Mouse (Mus musculus) fat pad, adult 2 months (tissue): ENCODE measurements around the gene Krtap4-1.
"Not testable (repeated sequence)": the region's sequence is repeated elsewhere in the genome, so short reads cannot be mapped to it uniquely, and the experiment has no call there.

Source experiments
- DNase-seq: peaks from one replicate; pipeline ENCODE4 v3.0.0-alpha.2; 2011; ENCODE audit warnings: low read depth, low spot score; ENCODE audit errors: extremely low read depth

Gene Krtap4-1

DNA sequence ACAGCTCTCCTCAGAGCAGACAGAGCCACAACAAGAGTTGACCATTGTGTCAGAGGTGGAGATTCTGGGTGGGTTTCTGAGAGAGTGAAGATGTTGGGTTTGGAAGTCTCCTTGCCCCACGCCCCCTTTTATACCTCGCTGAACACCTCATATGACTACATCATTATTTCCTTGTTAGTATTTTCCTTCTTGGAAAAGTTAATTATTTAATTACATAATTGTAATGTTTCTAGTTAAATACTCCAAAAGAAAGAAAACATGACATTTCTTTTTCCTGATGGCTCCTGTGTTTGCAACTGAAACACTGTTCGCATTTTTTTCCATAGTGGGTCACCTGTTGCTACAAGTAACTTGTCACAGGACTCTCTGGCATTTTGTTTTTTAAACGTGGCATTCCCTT is at the start of gene Krtap4-1:
TSS of gene Krtap4-1 (minus strand) at position 101 of the 400 bp plus-strand sequence.
- DNase-seq: no peak

DNA sequence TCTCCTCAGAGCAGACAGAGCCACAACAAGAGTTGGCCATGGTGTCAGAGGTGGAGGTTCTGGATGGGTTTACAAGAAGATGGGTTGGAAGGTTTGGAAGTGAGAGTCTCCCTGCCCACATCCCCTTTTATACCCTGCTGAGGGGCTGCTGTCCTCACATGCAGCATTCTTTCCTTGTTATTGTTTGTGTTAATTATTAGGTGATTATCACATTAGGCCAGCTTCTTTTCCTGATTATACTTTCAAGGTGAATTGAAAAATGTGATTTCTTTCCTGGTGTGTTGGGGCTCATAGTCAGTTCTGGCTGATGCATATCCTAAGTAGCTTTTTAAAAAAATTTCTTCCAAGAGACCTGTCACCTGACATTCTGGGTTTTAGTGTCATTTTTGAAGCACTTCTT is 37.8 kb upstream of the Krtap4-1 start, which contains the start of gene Krtap4-6:
TSS of gene Krtap4-6 (minus strand) at position 101 of the 400 bp plus-strand sequence.
- no peak for DNase-seq

DNA sequence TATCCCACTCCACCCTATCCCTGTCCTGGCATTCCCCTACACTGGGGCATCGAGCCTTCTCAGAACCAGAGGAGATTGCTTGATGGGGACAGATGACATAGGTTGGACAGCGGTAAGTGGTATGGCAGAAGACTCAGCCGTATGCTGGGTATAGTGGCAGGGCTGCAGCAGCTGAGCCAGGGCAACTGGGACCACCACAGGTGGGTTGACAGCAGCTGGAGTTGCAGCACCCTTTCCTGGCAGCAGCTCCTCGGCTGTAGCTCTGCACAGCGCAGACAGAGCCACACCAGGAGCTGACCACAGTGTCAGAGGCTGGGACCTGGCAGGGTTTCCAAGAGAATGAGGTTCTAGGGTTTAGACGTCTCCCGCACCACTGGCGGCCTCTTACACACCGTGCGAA is 34.8 kb upstream of the Krtap4-1 start:
- no peak for DNase-seq

DNA sequence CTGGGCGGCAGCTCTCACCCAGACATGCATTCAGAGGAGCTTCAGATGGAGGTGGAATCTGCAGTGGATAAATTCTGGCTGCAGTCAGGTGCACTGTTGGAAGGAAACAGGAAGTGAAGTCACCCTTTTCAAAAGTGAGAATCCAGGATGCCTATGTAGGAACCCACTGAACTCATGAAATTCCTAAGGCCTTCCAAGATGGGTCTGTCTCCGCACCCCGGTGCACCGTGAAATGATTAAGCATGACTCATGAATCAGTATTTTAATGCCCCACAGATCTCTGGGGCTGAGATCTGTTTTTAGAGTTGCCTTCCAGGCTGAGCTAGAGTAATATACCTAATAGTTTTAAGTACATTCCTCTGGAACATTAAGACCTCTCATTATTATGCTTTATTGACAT is 31.2 kb upstream of the Krtap4-1 start:
- DNase-seq: no peak

DNA sequence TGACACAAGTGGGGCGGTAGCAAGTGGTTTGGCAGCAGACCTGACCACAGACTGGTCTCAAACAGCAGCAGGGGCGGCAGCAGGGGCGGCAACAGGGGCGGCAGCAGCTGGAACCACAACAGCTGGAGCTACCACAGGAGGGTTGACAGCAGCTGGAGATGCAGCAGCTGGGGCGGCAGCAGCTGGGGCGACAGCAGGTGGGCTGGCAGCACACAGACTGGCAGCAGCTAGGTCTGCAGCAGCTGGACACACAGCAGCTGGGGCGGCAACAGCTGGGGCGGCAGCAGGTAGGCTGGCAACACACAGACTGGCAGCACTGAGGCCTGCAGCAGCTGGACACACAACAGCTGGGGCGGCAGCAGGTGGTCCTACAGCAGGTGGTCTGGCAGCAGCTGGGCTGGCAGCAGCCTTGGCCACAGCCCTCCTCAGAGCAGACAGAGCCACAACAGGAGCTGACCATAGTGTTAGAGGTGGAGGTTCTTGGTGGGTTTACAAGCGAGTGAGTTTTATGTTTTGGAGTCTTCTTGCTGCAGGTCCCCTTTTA is 30.5 kb upstream of the Krtap4-1 start, which contains the start of gene Gm11563:
TSS of gene Gm11563 (minus strand) at position 494 of the 544 bp plus-strand sequence.
- DNase-seq: not testable (repeated sequence)

DNA sequence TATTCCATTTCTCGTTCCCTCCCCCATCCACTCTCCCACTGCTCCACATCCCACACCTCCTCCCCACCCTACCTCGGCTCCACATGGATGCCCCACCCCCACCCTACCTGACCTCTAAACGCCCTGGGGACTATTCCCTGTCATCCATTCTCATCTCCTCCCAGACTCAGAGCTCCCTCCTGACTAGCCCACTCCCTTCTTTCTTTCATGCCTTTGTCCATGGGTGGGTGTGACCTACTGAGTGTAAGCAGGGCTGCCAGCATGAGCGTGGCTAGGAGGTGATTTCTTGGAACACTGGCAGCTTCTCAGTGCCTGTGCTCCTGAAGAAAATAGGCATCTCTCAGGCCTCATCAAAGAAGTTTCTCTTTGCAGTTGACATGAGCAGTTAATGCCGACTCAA is 29.0 kb upstream of the Krtap4-1 start:
- DNase-seq: no peak

DNA sequence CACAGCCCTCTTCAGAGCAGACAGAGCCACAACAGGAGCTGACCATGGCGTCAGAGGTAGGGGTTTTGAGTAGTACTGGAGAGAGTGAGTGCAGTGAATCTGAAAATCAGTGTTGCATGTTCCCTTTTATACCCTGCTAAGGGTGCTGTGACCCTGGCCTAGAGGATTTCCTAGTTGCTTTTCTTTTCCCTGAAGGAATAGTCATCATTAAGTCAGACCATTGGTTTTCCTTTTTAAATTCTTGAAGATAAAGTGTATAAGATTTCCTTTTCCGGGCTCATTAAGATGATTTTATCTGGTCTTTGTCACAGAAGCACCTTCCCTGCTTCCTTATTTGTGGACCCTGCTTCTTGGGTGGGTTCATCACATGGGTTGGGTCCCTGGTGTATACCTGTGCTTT is 22.1 kb upstream of the Krtap4-1 start, which contains the start of gene Gm11555:
TSS of gene Gm11555 (minus strand) at position 101 of the 400 bp plus-strand sequence.
- DNase-seq: no peak

DNA sequence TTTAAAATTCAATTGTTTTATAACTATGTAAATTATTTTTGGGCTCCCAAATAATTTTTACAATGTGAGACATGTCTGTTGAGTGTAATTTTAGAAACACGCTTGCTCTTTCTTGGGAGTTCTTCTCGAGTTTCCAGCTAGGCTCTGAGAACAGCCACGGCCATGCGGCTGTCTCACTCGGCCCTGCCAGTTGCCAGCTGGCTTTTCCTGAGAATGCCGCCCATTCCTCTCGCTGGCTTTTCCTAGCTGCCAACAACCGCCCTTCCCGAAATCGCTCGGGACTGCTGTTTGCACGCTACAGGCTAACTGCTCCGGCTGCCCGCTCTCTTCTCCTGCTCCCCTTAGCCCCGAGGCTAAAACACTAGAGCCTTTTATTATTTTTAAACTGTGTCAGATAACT is 18.4 kb upstream of the Krtap4-1 start:
- no peak for DNase-seq

DNA sequence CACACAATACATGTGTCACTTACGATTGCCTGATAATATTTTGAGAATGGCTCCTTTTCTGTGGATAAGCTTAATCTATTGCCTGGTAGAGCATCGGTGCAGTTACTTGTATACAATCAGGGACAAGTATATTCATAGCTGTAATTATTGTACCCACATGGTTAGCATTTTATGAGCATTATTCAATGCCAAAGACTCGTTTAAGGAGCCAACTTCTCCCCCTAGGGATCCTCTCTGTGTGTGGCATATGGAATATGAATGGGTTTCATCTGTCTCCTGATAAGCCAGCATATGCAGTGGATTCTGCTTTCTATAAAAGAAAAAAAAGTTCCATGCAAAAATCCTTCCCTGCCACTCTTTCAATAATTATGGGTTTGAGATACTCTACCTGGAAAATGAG is 16.3 kb upstream of the Krtap4-1 start:
- DNase-seq: no peak

DNA sequence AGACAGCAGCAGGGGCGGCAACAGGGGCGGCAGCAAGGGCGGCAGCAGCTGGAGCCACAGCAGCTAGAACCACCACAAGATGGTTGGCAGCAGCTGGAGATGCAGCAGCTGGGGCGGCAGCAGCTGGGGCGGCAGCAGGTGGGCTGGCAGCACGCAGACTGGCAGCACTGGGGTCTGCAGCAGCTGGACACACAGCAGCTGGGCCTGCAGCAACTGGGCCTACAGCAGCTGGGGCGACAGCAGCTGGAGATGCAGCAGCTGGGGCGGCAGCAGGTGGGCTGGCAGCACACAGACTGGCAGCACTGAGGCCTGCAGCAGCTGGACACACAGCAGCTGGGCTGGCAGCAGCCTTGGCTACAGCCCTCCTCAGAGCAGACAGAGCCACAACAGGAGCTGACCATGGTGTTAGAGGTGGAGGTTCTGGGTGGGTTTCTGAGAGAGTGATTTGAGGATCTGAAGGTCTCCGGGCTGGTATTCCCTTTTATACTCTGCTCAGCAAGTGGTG is 15.6 kb upstream of the Krtap4-1 start, which contains the start of gene Krtap4-7:
TSS of gene Krtap4-7 (minus strand) at position 455 of the 505 bp plus-strand sequence.
- not testable (repeated sequence) for DNase-seq

DNA sequence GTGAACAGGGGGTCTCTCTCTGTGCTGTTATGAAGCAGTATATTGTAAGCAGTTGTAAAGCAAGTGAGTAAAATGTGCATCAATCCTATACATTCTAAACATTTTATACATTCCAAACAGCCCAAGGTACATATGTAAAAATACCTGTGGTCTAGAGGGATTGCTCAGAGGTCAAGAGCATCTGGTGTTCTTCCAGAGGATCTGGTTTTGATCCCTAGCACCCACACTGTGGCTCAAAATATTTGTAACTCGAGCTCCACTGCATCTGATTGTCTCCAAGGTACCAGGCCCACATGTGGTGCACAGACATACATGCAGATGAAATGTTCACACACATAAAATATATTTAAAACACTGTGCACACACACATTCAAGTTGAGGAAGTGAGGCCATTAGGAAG is 12.9 kb upstream of the Krtap4-1 start:
- DNase-seq: no peak

DNA sequence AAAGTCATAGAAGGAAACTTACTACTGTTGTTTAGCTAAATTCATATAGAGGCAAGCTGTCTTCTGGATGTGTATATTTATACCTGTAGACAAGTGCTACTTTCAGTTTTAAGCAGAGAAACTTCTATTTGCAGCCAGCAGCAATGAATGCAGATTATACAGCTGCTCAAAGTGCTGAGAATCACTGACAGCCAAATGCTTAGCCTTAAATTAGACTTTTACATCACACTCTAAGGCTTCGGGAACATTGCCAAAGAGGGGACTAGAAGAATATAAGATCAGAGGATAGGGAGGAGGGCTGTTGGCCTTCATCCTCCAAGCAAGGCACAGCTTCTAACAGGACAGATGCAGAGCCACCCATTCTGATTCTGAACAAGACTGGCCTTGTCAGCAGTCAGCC is 9.0 kb upstream of the Krtap4-1 start:
- no peak for DNase-seq

DNA sequence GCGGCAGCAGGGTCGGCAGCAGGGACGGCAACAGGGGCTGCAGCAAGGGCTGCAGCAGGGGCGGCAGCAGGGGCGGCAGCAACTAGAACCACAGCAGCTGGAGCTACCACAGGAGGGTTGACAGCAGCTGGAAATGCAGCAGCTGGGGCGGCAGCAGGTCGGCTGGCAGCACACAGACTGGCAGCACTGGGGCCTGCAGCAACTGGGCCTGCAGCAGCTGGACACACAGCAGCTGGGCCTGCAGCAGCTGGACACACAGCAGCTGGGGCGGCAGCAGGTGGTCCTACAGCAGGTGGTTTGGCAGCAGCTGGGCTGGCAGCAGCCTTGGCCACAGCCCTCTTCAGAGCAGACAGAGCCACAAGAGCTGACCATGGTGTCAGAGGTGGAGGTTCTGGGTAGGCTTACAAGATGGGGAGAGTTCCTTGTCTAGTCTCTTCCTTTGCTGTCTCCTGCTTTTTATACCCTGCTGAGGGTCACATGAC is 6.7 kb upstream of the Krtap4-1 start, which contains the start of gene Krtap4-2:
TSS of gene Krtap4-2 (minus strand) at position 432 of the 482 bp plus-strand sequence.
- no peak for DNase-seq

DNA sequence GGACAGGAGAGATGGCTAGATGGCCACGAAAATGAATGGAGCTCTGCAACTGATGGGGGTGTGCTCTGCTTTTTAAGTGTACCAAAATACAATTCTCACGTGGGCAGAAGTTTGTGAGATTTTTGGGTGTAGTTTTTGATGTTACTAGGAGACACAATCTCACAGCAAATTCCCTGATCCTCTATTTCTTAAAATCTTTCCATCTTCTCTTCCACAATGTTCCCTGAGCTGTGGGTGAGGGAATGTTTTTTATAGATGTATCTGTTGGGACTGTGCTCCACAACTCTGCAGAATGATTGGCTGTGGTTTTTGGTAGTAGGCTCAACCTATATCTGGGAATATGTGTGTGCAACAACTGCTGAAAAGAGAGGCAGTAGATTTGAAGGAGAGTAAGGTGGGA is 5.3 kb upstream of the Krtap4-1 start:
- DNase-seq: no peak

DNA sequence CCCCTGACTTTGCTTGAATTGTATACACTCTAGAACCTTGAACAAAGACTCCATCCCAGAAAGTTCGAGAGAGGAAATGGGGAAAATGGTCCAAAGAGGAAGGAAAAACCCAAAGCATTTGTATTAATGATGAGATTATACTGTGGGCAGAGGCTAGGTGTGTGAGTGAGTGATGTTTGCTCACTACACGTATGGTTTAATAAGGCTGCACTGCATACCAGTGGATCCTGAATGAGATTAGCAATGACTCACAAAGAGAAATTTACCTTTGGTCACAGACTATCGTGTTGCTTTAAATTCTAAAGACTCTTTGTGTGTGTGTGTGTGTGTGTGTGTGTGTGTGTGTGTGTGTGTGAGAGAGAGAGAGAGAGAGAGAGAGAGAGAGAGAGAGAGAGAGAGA is 2.9 kb upstream of the Krtap4-1 start:
- no peak for DNase-seq

DNA sequence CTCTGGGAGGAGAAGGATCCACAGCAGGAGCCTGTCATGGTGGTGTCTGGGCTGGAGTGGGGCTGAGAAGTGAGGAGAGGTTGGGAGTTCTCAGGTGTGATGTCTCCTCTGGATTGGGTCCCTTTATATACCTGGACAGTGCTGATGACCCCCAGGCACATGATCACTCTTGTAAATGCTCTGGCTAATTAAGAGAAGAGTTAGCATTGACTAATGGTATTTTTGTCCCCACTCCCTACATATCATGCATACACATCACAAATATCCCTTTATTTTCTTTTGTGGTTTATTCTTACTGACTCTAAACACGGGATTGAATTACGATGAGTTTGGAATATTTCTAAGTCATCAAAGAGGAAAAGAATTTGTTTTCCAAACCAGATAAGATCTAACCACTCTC is 7.7 kb downstream of the Krtap4-1 start, which contains the start of gene Gm11562:
TSS of gene Gm11562 (minus strand) at position 101 of the 400 bp plus-strand sequence.
- DNase-seq: no peak

DNA sequence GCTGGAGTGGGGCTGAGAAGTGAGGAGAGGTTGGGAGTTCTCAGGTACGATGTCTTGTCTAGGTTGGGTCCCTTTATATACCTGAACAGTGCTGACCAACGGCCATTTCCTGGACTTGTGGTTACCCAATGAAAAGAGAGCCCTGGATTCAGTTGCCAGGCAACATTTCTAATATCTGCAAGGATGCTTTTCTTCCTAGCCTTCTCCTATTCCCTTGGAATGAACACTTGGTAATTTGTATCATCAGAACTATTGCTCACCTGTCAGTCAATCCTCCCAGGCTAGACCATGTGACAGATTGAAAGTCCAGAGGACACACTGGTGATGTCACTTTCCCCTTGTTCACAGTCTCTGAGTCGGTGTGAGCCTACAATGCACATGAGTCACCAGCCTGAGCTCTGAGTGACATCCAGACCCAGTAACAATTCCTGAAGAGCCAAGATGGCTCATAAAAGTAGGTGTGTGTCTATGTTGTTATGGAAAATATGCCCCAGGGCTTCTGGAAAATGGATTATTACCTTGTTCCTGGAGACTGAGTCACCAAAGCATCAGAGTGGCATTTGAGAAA is 13.2 kb downstream of the Krtap4-1 start, which contains the start of gene Krtap2-4:
TSS of gene Krtap2-4 (minus strand) at position 51 of the 568 bp plus-strand sequence.
- DNase-seq: no peak

DNA sequence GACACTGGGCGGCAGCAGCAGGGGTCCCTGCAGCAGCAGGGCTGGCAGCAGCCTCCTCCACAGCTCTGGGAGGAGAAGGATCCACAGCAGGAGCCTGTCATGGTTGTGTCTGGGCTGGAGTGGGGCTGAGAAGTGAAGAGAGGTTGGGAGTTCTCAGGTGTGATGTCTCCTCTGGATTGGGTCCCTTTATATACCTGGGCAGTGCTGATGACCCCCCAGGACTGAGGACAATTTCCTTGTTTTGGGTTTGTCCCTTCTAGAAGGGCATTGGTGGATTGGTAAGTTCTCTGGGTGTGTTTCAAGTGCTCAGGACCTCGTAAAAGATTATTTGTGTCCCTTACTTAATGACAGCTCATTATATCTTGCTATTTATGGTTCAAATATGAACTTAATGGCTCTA is 17.9 kb downstream of the Krtap4-1 start, which contains the start of gene Gm11937:
TSS of gene Gm11937 (minus strand) at position 101 of the 400 bp plus-strand sequence.
- not testable (repeated sequence) for DNase-seq

DNA sequence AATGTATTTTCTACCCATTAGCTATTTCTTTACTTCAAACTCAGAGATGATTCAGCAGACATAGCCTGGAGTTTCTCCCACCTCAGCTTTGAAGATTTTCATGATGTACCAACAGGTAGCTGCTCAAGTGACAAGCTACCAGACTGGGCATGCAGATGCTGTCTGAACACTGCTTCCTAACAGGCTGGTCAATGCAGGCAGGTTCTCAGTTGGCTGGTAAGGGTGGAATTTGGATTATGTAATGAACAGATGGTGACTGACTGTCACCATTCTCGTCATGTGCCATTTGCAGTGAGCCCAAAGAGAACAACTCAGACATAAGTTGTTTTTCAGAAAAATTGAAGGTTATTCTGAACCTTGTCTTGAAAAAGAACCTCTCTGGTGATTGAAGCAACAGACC is 18.9 kb downstream of the Krtap4-1 start:
- DNase-seq: no peak

DNA sequence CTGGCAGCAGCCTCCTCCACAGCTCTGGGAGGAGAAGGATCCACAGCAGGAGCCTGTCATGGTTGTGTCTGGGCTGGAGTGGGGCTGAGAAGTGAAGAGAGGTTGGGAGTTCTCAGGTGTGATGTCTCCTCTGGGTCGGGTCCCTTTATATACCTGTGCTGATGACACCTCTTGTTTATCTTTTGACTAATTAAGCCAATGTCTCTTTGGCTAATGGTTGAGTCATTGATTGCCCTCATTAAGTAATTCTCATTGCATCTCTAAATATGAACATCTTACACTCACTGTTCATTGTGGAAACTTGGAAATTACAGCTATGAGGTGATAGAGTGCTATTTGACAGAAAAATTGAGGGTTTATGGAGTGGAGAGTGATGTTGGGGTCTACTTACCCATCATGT is 24.8 kb downstream of the Krtap4-1 start, which contains the start of gene Gm11938:
TSS of gene Gm11938 (minus strand) at position 101 of the 400 bp plus-strand sequence.
- DNase-seq: not testable (repeated sequence)

DNA sequence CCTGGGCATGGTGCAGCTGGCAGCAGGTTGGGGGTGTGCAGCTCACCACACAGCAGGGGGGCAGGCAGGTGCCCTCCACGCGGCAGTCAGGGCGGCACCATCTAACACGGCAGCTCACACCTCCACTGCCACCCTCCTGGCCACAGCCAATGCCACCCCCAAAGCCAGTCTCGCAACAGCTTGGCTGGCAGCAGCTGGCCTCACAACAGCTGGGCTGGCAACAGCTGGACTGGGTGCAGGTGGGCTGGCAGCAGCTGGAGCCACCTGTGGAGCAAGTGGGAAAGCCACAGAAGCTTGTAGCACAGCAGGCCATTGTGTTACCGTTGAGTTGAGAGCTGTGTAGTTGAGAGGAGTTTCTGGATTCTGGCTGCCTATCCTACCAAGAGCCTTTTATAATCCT is 30.3 kb downstream of the Krtap4-1 start, which contains the start of gene Krtap9-3:
TSS of gene Krtap9-3 (minus strand) at position 364 of the 400 bp plus-strand sequence.
- DNase-seq: not testable (repeated sequence)

DNA sequence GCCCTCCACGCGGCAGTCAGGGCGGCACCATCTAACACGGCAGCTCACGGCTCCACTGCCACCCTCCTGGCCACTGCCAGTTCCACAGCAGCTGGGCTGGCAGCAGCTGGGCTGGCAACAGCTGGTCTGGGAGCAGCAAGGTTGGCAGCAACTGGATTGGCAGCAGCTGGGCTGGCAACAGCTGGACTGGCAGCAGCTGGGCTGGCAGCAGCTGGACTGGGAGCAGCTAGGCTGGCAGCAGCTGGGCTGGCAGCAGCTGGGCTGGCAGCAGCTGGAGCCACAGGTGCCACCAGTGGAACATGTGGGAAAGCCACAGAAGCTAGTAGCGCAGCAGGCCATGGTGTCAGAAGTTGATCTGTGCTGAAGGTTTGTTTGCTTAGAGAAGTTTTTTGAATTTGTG is 37.1 kb downstream of the Krtap4-1 start, which contains the start of gene Krtap1-3:
TSS of gene Krtap1-3 (minus strand) at position 359 of the 400 bp plus-strand sequence.
- no peak for DNase-seq
